Mouse (Mus musculus): Measurements from ENCODE around the gene Sorl1.

DNA sequence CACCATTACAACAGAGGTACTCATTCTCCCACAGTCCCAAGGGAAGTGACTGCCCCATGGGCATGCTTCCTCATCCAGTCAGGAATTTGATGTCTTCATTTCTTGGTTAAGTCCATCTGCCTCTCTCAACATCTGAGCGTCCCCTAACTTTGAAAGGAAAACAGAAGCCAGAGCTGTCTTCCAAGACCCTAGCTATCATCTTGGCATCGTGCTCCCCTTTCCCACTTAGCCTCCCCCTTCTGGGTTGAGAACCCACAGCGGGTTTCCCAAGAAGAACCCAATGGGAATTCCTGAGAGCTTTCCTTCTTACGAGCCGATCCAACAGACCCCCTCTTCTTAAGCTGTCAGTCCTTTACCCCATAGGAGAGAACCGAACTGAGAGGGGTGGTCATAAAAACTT is 24.7 kb upstream of the Sorl1 start:
- no peak for TF ChIP-seq GATA1 (IDR thresholded peaks at IDR 0.05; ENCODE audit: low read length)
- TF ChIP-seq TAL1 (IDR thresholded peaks at IDR 0.05; ENCODE audit: low read length), result no peak
